Mouse (Mus musculus) gonadal fat pad, adult 2 months (tissue): ENCODE data around the gene Sap25. TPM values are rescaled to one million over a fixed set of nuclear protein-coding genes. Genes with fewer than 3 reads are reported as not detected.
"Not testable (repeated sequence)": the region's sequence is repeated elsewhere in the genome, so short reads cannot be mapped to it uniquely, and the experiment has no call there.

Source experiments
- DNase-seq: peaks from one replicate; pipeline ENCODE4 v3.0.0-alpha.2; 2012; ENCODE audit warnings: low read depth
- polyA plus RNA-seq: library from polyadenylated mRNA; depleted of rRNA; stranded (reverse); fragments of >200 nt; gene quantifications from 2 replicates; pipeline ENCODE4 v1.2.3, GENCODE M21; 2012; rRNA removed

Gene Sap25
- 55.8 and 60.8 TPM in 2 replicates for polyA plus RNA-seq

DNA sequence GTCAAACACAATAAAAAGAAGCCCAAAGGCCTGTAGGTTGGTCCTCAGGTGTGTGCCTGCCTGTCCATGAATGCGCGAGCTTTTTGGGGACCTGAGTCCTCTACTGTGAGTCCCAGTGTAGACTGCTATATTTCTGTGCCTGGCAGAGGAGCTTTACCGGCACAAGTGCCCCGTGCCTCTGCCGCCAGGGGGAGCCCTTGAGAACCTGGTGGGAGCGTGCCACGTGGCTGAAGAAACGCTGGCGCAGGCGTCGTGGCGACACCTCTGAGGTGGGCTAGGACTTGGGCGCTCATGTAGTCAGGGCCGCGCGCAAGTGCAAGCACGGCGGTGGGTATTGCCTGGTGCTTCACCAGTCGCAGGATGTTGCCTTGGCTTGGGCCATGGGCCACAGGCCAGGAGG is at the start of gene Sap25:
TSS of gene Sap25 (plus strand) at position 281 of the 400 bp plus-strand sequence.
- no peak for DNase-seq

GRCm38 (mm10) chr5:137595921-137596320 is 45.2 kb upstream of the Sap25 start:
- DNase-seq = no peak

DNA sequence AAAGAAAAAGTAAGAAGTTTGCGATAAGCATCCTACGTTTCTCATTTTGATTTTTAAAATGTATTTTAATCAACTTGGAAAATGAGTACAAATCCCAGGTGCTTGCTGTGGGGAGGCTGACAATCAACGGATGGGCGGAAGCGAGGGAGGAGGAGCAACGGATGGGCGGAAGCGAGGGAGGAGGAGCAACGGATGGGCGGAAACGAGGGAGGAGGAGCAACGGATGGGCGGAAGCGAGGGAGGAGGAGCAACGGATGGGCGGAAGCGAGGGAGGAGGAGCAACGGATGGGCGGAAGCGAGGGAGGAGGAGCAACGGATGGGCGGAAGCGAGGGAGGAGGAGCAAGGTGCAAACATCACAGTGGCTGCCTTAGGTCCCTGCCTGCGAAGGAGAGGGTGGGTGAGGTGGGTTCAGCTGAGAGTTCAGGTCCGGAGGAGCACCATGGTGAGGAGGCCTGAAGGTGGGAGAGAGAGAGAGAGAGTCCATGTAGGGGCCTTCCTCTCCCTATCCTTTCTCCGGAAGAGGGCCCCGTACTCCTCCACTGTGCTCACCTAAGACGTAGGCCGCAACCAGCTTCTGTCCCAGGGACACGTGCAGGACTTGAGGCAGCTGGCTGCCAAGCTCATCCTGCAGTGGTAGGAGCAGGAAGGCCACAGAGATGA is 44.4 kb upstream of the Sap25 start:
- no peak for DNase-seq

DNA sequence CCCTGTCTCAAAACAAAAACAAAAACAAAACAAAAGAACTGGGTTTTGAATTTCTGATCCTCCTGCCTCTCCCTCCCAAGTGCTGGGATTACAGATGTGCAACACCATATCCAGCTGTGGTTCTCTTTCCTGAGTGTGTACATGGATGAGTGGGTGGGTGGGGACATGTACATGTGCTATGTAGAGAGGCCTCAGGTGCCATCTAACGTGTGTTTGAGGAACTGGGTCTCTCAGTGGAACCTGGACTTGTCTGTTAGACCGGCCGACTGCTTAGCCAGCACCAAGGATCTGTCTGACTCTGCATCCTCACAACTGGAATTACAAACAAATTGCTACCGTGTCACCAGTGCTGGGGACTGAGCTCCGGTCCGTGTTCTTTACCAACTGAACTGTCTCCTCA is 43.5 kb upstream of the Sap25 start:
- DNase-seq = no peak

DNA sequence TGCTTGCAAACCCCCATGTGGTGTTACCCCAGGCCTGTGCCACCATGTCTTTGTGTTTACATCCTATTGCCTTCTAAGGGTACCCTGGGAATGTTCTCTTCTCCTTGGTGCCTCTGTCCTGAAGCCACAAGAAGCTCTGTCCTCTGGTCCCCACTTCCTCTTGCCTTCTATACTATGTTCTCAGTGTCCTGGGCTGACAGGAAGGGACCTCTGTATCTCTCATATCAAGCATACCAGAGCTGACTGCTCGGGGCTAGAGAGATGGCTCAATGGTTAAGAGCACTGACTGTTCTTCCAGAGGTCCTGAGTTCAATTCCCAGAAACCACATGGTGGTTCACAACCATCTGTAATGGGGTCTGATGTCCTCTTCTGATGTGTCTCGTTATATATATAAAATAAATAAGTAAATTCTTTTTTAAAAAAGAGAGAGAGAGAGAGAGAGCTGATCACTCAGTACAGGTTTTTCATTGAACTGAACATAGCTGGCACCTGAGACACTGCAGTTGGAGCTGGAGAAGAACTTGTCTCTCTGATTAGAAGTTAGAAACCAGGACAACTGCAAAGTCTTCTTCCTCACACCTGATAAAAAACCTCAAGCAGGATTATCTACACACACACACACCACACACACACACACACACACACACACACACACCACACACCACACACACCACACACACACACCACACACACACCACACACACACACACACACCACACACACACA is 42.9 kb upstream of the Sap25 start:
- DNase-seq = no peak

DNA sequence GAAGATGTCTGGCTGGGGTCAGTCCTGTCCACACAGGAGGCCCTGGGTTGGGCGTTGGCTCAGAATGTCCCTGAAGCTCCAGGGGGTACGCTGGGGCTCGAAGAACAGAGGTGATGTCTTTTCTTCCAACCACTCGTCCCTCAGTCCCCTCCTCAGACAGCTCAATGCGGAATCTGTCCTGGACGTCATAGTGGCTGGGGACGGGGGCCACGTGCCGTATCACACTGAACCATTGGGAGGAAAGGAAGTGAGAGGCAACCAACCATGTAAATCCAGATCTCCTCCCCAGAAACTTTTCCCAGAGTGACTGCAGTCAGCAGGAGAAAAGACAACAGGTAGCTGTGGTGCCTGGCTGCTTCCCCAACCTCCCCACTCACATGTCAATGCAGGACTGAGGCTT is 41.5 kb upstream of the Sap25 start:
- DNase-seq = no peak

DNA sequence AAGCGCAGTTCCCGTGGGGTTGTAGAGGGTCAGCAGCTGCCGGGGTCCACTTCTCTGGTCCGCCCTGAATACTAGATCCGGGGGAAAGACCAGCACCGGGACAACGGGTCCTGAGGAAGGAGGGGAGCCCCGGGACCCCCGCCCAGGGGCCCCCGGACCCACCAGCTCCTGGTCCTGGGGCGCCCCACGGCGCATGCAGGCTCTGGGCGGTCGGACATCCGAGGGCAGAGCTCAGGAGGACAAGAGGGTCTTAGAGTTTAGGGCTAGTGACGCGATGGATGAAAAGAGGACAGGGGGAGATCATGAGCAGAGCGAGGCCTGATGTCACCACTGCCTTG is 40.9 kb upstream of the Sap25 start:
- DNase-seq = no peak

DNA sequence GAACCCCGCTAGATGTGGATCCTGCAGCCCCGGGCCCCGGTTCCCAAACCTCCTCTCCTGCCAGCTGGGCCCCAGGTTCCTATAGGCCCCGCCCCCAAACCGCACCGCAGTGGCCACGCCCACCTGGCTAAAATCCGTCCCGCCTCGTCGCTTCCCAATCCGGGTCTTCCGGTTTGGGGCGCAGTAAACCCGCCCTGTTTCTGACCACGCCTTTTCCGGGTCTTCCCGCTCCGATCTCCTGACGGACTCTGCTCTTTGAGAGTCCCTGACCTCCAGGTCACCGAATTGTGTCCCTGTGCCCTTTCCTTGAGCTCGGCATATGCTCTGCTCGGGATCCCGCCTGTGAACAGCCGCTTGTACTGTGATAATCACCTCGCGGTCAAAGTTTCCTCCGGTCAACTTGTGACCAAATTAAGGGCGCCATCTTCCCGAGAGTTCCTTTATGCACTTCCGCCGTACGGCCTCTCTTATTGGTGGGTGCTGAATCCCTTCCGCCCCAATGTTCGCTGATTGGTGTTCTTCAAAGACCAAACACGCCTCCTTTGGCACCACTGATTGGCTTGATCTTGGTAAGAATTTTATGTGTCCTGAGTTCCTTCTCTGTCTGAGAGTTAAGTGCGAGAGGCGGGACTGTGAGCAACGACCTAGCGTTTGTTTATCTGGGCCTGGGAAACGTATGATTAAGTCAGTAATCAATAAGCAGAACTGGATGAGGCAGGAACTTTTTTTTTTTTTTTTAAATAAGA is 40.3 kb upstream of the Sap25 start, which contains the start of gene Mospd3:
TSS of gene Mospd3 (minus strand) at position 440 of the 746 bp plus-strand sequence.
- DNase-seq = peak; percentile 98

DNA sequence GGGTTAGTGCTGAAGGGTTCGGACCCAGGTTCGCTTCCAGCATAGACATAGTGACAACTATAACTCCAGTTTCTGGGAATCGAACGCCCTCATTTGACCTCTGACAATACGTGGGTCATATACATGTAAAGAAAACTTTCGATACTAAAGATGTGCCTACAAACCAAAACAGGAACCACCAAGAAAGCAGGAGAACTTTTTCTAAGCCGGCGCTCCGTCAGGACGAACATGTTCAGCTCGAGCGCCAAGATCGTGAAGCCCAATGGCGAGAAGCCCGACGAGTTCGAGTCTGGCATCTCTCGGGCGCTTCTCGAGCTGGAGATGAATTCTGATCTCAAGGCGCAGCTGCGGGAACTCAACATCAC is 39.8 kb upstream of the Sap25 start:
- DNase-seq = no peak

DNA sequence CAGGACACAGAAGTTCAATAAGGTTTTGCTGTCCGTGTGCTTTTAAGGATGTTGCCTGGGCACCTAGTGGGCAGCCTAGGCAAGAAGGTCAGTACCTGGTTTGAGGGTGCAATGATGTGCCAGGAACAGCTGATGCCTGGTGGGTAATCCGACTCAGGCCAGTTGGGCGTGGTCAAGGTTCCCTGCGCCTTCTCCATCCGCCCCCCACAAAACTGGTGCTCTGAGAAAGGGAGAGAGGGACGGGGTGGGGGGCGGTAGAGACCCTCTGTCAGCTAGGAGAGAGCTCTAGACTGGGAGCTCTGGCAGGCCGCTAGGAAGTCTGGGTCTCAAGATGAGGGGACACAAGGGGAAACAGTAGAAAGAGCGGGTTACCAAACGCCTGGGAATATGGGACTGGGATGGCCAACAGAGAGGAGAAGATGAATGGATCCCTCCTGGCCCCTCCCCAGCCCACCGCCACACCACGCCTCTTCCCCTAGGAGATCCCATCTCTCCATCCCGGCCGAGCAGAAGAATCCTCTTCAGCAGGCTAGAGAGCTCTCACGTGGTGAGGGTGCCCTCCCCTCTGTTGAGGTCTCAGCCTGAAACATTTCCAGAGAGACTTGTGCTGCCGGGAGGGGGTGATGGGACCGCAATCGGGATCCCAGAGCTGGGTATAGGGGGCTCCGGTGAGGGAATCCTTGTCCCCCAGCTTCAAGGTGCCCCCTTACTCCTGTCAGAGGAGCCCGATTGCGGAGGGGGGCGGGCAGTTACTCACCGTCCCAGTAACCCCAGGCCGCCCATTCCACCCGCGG is 33.1 kb upstream of the Sap25 start:
- DNase-seq = no peak

DNA sequence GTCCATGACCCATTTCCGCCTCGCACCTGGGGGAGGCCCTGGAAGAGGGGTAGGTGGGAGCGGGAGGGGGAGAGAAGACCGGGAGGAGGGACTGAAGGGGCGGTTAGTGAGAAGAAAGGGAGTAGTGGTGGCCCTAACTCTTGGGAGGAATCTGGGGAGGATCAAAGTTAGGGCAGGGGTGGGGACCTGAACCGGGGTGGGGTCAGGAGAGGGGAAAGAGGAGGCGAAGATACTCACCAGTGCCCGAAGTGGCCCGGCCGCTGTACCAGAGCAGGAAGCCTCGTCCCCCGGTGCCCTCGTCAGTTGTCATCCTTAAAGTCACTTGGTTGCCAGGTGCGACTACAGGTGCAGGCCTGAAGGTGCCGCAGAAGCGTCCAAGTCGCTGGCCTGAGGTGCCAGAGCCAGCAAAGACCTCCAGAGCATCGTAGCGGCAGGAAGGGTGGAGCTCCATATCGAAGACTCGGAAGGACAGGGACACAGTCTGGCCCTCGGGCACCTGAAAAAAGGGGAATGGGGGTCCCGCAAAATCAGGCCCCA is 32.4 kb upstream of the Sap25 start:
- DNase-seq = no peak

GRCm38 (mm10) chr5:137609292-137609691 is 31.8 kb upstream of the Sap25 start:
- no peak for DNase-seq

DNA sequence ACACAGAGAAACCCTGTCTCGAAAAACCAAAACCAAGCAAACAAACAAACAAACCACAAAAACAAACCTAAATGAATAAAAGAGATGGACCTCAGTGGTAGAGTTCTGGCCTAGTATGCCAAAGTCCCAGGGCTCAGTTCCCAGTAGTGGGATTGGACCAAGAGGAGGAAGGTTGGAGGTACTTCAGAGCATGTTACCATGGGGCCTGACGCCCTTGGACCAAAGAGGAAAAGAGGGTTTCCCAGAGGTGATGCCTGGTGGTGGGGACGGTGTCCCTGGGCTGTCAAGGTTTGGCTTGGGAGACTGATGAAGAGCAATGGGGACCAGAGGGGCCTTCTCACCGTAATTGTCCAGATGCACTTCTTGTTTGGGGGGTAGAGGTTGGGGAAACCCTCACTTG is 31.1 kb upstream of the Sap25 start:
- no peak for DNase-seq

GRCm38 (mm10) chr5:137610548-137611244 is 30.4 kb upstream of the Sap25 start:
- no peak for DNase-seq

GRCm38 (mm10) chr5:137611245-137611602 is 29.9 kb upstream of the Sap25 start:
- DNase-seq = no peak

DNA sequence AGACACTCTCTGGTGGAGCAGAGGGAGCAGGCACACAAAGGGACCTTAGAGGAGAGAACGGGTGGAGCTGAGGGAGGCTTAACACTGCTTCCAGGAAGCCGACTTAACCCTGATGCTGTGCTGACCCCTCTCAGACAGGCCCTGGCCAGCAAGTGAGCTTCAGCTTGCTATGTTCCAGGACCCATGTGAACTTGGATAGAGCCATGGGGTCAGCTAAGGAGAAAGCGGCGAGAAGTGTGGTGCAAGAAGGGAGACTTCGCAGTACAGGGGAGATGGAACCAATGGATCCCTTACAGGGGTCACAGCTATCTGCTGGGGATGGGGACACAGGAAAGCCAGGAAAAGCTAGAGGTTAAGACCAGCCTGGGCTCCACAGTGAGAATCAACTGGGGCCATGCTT is 28.1 kb upstream of the Sap25 start:
- no peak for DNase-seq

DNA sequence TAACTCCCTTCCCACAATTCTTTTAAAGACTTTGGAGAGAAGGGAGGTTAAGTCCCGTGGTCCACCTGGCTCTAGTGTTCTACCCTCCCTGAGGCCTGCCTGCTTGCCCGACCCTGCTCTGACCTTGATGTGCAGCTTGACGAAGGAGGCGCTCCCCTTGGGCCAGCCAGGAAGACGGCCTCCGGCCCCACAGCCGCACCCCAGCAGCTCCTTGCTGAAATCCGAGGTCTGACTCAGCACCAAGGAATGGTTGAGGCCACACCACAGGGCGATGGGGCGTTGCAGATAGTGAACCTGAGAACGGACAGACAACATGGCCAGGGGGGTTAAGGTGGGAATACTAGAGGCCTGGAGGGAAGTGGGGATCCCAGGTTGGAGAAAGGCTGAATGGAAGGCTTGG is 27.6 kb upstream of the Sap25 start, which contains the start of gene Pcolce:
TSS of gene Pcolce (minus strand) at position 235 of the 400 bp plus-strand sequence.
- DNase-seq = no peak

GRCm38 (mm10) chr5:137614921-137615320 is 26.2 kb upstream of the Sap25 start:
- not testable (repeated sequence) for DNase-seq

DNA sequence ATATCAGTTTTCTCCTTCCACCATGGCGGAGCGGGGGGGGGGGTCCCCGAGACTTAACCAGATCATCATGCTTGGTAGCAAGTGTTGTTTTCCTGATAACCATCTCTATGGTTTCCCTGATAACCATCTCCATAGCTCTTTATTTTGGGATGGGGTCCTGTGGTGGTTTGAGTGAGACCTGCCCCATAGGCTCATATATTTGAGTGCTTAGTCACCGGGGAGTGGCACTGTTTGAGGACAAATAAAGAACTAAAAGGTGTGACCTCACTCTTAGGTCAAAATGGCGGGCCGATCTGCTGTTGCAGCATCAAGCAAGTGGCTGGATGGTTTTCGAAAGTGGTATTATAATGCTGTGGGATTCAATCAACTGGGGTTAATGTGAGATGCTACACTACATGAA is 25.8 kb upstream of the Sap25 start:
- no peak for DNase-seq

DNA sequence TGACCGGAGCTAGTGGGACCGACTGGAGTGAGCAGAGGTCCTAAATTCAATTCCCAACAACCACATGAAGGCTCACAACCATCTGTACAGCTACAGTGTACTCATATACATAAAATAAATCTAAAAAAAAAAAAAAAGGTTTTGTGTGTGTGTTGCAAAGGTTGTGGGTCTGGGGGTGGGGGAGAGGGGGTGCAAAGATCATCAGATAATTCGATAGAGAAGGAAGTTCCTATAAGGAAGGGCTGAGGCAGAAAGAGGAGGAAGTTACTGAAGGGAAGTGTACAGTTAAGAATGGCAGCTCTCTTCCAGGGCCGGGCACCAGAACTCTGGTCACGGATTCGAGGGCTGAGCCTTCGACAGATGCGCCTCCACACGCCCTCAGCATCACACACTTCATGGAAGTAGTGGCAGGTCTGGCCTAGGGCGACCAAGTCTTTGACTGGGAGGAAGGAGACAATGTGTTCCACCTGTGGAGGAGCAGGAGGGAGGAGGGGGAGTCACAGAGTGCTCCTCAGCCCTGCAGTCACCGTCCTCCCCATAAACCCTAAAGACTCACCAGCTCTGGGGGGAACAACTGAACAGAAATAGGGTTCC is 17.1 kb upstream of the Sap25 start:
- no peak for DNase-seq

DNA sequence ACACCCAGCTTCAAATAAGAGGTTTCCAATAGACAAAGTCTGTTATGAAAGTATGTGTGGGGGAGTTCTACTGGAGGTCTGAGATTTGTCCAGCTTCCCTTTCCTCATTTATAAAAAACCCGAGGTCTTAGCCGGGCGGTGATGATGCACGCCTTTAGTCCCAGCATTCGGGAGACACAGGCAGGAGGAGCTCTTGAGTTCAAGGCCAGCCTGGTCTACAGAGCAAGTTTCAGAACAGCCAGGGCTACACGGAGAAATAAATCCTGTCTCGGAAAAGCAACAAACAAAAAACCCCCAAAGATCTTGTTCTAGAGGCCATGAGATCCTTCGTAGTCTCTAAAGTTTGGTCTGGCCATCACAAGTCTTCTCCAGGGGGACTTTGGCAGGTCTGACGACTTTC is 13.1 kb upstream of the Sap25 start:
- DNase-seq = no peak
